Mouse (Mus musculus) cerebellum, adult 11-12 months (tissue): ENCODE data around the gene Steap4.
"Not testable (repeated sequence)": the region's sequence is repeated elsewhere in the genome, so short reads cannot be mapped to it uniquely, and the experiment has no call there.

Experiments
- DNase-seq: peaks from one replicate; pipeline ENCODE4 v3.0.0; 2022

The Steap4 gene

DNA sequence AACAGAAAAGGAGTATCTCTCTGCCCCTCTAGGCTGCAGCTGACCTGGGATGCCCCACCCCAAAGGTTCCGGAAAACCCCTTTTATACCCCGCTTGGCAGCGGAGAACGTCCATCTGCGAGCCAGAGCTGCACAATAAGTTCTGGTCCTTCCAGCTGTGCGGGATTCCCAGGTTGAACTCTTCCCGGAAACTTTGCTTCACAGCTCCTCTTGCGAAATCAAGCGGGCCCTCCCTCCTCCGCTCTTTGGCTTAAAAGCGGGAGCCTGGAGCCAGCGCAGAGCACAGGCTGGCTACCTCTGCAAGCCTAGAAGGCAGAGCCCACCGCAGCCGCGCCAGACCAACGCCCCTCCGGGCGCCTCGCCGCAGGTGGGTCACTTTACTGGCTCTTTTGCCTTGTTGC is at the start of gene Steap4:
Gene Steap4, plus strand, starts transcription at position 282 of the 400 bp plus-strand sequence.
- no peak for DNase-seq

DNA sequence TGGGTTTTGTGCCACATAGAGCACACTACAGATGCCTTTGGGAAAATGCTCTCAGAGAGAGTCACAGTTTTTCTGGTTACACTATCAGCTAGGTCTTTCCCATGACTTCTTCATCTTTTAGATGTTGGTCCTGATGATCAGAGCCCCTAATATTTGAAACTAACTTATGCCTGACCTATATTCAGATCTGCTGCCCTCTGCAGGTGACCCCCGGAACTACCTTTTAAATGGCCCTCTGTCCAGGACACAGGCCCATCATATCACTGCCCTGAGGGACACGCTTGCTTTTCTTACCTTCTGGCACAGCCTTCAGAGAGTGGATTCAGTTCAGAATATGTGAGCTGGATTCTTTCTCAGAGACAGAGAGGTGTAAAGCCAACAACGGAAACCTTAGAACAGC is 48.3 kb upstream of the Steap4 start:
- no peak for DNase-seq

DNA sequence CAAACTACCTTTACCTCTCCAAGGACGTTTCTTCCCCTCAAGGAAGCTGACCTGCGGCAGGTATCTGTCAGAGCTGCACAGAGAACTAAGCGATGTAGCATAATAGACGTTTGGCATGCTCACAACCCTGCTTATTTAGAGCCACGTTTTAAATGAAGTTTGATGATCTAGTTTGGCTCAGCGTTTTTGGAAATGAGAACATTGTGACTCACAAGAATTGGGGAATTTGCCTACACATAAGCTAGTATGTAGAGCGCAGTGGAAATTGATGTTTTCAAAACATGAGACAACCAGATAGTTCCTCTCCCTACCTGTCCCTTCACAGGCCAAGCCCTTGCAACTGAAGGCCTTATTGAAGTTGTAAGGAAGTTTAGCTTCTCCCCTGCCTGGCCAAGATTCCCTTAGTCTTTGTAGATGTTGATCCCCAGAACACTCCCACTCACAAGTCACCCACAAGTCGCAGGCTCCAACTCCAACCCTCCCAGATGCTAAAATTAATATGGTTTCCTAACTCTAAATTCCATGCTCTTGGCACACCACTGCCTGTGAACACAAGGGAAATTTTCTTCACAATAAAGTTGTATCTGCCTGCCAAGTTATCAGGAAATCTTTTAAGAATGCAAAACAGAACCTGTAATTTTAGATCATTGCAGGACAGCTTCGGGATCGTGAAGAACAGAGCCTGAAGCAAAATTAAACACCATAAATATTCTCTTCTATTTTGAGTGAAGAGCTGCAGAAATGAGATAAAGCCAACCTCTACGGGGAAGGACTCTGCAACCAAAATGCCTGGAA is 42.6 kb upstream of the Steap4 start:
- DNase-seq, result no peak

DNA sequence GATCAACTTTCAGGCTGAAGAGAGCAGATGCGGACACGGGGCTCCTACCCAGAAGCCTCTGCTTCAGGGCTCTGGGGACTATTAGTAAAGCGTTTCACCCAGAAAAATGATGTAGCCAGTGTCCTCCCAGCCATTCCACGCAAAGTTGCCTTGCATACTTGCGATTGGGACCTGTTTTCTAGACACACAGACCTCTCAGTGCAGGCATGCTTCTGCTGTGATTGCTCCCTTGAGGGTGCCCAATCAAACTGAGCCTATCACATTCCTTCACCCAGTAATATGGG is 42.0 kb upstream of the Steap4 start:
- DNase-seq, result no peak

DNA sequence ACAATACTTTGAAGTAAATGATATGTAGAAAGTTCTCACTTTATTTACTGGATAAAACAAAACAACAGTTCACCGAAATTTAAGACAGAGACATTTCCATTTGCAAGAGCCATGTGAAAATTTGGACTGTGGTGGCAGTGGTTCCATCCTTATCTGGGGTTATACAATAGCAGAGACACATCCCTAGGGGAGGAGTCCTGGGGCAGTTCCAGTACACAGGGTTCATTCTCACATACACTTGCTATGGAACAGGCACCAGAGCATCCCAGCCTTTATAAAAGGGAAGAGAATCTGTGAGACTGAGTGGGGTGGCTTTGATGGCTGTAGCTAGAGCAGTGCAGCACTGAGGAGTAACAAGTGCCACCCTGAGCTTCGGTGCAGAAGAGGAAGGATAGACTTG is 40.6 kb upstream of the Steap4 start:
- DNase-seq, result no peak

DNA sequence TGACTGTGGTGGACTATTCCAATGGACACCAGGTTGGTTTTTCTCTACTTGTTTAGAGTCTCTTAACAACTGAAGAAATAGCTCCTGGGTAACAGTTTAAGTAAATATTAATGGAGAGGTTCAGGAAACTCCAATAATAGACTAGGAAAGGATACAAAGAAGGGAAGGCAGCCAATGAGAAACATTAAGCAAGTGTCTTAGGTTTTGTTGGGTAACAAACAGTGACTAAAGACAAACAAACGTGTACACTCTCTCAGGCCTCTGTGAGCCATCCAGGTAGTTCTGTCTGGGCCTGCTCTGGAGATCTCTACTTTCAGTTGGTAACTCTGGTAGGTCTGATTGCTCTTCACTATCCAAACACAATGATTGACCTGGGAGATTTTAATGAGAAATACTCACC is 37.5 kb upstream of the Steap4 start:
- DNase-seq, result no peak

DNA sequence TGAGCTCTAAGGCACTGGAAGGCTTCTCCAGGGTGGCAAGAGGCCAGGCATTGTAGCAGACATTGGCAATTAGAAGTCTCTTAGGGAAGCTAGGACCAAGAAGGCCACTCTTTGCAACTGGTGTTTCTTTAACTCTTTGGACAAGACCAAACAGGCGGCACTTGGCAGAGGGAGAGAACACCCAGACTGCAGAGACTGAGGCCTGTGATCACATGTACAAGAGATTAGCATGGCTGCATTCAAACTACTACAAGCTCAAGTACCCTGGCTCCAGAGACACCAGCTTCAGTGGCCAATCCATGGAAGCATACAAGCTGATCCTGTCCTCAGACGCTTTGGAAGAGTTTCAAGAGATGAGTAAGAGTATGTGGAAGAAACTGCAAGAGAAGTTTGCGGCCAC is 36.6 kb upstream of the Steap4 start:
- DNase-seq, result no peak

DNA sequence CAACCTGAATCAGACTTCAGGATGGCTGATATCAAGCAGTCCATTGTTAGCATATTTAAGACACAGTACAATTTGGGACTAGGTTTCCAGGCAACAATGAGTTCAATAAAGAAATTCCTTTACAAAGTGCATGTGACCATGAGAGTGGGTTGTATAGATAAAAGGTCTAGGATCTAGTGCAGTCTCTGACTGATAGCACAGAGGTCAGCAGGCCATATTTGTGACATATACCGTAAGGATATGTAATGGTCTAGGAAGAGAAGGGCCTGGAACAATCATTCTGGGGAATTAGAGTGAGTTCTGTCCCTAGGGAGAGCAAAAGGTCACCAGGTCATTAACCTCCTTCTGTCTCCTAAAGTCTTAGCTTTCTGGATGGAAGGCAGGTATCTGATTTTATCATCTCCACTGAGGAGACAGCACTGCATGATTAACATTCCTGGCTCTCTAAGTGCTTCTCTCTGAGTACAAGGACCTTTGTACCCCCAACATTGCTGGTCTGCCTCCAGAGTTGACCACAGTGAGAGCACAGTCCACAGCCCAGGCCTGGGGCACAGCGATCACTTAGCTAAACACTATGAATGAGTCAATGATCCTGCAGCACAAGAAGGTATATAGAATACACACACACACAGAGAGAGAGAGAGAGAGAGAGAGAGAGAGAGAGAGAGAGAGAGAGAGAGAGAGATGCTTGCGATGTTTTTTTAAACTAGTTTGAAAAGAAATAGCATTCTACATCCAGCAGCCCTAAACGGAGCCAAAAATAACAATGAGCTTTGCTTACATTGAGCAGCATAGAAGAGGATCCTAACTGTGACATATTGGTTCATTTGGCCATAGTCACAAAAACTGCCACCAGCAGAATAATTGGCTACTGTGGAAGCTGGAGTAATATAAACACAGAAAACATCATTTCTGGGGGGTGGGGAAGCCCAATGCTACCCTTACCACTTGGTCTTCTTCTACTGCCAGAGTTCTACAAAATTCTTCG is 27.7 kb upstream of the Steap4 start:
- no peak for DNase-seq

DNA sequence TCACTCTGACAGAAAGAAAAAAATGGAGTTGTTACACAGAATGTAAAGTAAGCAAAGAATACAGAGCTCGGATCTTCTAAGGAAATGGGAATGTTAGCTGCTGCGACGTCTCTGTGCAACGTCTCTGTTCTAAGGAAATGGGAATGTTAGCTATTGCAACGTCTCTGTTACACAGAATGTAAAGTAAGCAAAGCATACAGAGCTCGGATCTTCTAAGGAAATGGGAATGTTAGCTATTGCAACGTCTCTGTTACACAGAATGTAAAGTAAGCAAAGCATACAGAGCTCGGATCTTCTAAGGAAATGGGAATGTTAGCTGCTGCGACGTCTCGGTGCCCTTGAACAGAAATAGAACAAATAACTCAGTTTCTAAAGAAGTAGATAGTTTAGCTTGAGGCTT is 26.8 kb upstream of the Steap4 start:
- not testable (repeated sequence) for DNase-seq

DNA sequence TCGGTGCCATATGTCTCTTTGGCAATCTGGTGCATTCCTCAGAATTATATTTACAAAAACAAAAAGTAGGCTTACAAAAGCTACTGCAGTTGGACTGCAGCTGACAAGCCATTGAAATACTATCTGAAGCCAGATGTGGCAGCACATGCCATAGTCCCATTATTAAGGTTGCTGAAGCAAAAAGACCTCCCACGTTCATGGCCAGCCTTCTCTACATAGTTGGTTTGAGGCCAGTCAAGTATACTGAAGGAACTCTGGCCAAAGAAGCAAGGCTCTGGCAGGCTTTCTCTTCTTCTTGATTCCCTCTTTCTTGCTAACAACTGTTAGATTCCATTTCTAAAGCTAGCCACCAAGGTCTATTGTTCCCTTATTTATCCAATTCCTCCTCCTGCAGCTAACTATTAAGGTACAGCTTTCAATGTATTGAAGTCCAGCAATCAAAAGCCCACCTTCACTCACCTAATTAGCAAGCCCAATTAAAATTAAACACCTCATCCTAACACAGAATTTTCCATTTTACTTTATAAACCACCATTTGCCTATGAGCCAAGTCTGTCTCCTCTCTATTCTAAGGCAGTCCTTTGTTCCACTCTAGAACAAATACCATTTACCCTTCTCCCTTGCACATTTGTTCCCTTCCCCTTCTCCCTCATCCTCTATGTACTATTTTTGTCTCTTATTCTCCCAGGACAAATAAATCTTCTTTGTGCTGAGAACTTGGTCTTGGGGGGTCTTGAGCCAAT is 26.2 kb upstream of the Steap4 start:
- no peak for DNase-seq

DNA sequence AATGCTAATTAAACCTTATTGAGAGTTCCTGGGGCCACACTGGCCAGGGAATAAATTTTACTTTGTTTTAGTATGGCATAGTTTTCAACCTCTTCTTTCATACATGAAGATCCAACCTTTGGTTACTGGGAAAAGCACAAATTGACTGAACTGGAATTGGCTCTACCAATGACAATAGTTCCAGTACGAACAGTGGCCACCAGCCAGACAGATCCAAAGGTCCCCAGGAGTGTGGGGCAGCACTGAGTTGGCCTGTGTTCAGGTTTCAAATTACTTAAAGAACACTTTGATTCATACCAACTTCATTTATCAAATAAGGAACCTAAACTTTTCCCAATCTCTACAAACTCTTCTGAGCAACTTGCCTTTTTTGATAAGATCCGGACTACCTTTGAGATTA is 5.4 kb upstream of the Steap4 start:
- DNase-seq, result no peak

DNA sequence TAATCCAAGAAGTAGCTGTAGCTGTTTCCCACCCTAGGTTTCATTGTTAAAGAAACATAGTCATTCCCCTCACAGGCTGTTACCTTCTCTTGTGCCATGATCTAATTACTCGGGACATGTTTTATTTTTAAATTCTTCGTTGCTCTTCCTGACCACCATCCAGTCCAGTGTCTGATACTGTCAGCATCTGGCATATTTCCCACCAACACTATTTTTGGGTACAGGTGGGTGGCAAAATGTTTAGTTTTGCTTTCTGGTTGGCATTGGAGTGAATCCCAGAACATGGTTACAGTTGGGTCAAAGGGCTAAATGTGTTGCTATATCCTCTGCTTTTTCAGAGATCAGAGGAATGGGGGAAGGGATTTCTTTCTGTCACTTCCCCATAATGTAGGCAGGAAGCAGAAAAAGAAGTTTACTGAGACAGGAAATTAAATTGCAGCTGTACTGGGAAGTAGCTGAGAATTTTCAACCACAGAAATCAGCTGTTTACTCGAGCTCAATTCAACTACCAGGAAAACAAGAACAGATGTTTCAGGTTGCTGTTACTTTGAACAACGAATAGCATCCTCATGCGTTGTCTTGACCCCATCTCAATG is 4.8 kb upstream of the Steap4 start:
- no peak for DNase-seq

DNA sequence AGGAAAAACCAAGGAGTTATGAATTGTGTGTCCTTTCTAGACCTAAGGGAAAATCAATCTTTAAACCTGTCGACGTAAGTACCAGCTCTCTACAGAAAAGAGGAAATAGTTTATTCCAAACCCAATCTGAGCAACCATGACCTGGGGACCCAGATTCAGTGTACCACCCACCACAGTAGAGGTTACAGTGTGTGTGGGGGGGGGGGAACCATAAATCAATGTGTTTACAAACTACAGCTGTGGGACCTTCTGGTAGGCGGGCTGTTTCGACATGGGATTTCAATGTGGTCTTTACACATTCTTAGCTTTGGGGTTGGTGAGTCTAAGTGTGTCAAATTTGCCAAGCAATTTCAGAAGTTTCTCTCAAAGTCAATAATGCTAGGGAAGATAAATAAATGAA is 2.2 kb upstream of the Steap4 start:
- no peak for DNase-seq

DNA sequence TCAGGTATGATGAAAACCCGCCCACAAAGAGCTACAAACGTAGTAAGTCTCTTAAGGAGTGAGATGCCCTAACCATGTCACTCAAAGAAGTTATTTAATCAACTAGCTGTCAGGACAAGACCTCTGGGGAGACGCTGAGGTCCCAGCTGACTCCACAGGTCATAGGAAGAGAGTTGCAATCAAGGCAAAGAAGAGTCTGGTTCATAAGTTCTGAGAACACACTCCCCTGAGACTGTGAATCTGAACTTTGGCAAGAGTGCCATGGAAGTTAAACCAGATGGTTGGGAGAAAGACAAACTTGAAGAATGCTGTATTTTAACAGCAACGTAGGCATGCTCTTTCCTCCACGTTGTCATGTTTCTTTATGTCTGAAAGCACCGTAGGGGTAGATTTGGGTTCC is 971 bp upstream of the Steap4 start:
- no peak for DNase-seq

DNA sequence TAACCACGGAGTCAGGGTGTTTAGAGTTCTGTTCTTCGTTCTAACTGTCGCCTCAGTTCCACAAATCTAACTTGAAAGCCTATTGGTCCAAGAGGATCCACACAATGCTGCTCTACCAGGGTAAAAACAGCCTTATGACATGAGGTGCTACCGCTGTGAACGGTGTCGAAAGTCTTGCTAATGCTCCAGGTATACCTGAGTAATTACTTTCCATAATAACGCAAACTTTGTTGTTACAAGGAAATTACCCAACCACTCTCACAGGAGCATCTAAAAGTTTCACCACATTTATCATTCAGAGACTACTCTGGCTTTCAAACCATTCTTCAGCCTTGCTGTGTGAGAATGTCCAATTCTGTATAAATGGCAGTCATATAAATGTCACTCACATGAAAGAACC is 856 bp downstream of the Steap4 start:
- DNase-seq, result no peak

DNA sequence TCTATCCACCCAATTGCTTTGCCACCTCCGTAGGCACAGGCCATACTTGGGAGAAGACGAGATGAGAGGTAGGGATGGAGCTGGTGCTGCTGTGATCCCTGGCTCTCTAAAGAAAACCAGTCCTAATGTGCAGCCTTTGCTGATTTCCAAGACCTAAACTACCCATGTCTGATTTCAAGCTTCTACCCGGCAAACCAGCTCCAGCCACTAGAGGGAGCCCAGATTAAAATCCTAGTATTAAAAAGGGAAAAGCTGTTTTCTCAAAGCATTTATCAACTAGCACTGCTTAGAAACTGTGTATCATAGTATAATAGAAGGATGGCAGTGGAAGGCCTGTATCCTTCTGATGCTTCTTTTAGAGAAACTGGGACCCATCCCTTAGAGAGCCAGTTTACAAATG is 5.0 kb downstream of the Steap4 start:
- peak; percentile 20 for DNase-seq

DNA sequence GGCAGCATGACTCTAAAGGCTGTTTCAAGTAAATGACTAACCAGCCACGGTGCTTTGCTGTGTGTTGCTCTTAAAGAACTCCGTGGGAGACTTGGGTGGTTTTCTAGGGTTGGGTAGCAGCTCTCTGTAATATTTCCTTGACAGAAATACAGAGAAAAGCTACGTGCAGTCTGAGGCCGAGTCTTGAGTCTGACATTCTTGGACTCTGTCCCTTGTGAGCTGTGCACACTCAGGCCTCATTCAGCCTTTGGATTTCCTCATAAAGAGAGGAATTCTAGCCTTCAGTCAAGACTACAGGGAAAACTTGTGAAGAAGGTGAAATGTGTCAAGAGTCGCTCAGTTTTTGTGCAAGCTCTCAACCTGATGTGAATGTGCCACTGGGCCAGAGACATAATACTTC is 7.9 kb downstream of the Steap4 start:
- DNase-seq, result no peak

DNA sequence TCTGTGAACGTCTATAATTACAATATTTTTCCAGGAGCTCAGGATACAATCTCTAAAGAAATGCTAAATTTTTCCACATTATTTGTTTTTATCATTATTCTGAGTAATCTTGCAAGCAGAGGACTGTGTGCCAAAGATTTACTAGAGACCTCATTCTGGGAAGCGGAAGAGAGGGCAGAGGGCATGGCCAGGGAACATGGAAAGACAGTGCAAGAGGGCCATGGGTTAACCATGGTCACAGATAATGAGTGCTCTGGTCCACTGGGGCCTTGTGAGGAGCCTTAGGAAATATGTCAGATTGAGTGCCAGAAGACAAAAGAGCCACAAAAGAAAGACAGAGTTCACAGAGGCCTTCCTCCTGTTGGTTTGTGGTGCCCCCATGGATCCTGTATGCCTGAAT is 12.0 kb downstream of the Steap4 start:
- no peak for DNase-seq

DNA sequence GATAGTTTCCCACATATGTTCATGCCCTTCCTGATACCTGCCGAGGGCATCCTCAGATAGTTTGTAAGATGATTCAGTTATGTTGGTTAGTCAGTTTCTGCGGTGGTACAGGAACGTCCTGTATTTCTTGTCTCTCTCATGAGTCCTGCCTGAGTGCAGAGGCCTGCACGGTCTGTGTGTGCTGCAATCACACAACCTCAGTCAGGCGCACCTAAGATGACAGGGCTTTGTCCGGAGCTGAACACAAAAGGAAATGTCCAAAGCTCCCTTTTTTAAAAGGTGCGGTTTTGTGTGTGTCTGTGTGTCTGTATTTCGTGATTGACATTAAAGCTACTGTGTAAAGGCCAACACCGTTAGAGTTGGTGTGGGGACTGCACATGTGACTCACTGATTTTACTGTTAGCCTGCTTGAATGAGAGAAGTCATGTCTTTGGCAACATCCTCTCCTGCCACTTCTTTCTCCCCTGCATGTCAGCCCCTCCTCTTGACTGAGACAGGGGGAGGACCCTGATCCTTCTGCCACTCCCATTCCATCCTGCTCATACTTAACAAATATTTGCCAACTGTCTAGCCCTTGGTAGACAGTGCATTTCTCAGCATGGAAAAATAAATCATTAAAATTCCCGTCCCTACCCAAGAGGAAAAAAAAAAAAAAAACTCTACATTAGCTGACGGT is 14.4 kb downstream of the Steap4 start:
- DNase-seq, result no peak

DNA sequence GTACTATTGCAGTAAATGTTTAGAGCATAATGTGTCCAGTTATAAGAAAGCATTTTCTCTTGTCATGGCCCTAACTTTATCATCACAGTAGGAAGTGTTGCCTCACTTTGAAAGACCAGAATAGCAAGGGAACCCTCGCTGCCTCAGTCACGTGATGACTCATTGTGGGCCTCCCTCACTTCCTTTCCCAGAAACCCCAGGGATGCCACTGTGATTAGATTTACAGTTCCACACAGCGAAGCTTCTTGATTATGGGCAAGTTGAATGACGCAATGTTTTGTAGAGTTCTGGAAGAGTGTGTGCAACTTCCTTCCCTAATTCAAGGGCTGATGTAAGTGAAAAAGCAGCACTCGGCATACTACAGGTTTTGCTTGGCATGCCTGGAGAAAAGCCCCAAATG is 20.3 kb downstream of the Steap4 start:
- DNase-seq, result no peak

DNA sequence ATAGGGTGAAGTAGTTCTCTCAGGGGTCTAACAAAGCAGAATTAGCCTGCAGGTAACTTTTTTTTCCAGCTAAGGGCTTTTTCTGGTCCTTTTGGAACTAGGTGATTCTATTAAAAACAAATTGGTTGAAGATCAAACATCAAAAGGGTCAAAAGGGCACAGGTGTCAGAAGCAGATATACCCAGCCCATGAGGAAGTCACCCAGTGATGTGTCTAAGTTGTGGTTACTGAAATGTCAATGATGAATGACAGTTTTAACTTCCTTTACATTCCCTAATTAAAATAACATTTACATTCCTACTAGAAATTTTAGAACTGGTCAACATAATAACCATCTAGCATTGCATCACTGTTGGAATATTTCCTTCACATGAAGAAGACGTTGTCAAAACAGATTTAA is 27.7 kb downstream of the Steap4 start:
- no peak for DNase-seq

DNA sequence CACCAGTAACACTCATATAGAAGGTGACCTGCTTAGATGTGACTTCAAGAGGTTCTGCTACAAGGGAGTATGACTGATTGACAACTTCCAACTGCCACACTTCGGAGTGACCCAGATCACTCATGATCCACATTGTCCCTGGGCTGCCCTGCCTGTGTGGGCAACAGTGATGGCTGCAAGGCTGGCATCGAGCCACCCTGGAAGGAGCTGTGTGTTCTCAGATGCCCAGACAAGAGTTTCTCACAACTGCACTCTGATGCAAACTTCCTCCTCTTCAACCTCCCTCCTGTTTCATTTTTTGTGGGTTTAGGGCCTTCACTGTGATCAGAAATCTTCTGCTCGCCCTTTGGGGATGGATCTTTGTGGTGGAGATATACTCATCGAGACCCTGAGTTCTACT is 28.2 kb downstream of the Steap4 start:
- no peak for DNase-seq

DNA sequence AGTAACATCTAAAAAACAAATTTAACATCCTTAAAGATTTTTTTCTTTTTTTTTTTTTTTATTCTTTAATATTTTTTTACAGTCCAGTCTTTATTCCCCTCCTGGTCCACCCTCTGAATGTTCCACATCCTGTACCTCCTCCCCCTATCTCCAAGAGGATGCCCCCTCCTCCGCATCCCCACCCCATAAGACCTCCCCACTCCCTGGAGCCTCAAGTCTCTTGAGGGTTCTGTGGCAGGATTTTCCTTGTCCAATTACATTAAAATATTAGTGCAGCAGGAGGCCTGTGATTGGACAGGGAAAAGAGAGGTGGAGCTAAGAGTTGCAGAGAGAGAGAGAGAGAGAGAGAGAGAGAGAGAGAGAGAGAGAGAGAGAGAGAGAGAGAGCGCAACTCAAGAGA is 31.4 kb downstream of the Steap4 start:
- not testable (repeated sequence) for DNase-seq
